Mouse (Mus musculus) C2C12 (cell line): ENCODE data around the gene Bfsp1.

ENCODE experiments used
- CEBPB ChIP-seq: IDR thresholded peaks from one replicate; pipeline ENCODE4 v1.6.1; 2011; ENCODE audit warnings: low read depth, mild to moderate bottlenecking, control low read depth, moderate library complexity
- CTCF ChIP-seq: IDR thresholded peaks from one replicate; pipeline ENCODE4 v1.5.1; 2011; ENCODE audit not compliant: control insufficient read depth, insufficient read depth, insufficient read length
- FOSL1 ChIP-seq: IDR thresholded peaks from one replicate; pipeline ENCODE4 v1.8.0; 2011; ENCODE audit warnings: mild to moderate bottlenecking, low read length; ENCODE audit not compliant: poor library complexity, insufficient read depth, severe bottlenecking
- MAX ChIP-seq: IDR thresholded peaks from one replicate; pipeline ENCODE4 v1.6.1; 2011; ENCODE audit warnings: mild to moderate bottlenecking, control low read depth
- MYOD1 ChIP-seq: IDR thresholded peaks from one replicate; pipeline ENCODE4 v1.6.1; 2011; ENCODE audit warnings: low read depth; ENCODE audit not compliant: control insufficient read depth, insufficient read length
- MYOG ChIP-seq: IDR thresholded peaks from one replicate; pipeline ENCODE4 v1.6.1; 2011; ENCODE audit not compliant: control insufficient read depth, insufficient read length; ENCODE audit errors: extremely low read depth
- USF1 ChIP-seq: IDR thresholded peaks from one replicate; pipeline ENCODE4 v1.6.1; 2011; ENCODE audit warnings: low read depth, mild to moderate bottlenecking, control low read depth, moderate library complexity

DNA sequence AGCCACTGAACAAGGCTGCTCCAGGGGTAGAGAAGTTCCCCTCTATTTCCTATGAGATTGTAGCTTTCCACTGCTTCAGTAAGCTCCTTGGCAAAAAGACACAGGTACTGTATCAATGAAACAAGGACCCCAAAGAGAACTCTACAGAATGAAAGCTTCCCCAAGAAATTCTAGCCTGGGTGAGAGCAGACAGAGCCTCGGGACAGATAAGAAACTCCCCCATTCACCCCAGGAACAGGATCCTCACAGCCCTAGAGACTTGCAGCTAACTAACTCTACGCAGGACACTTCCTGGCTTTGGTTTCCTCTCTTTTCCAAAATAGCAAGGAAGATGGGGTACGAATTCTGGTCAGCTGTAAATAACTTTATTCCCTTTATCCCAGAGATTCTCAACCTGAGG lies 15.7 kb downstream of the Bfsp1 start:
- TF ChIP-seq CTCF = no peak
- TF ChIP-seq MYOD1 = no peak
- no peak for TF ChIP-seq USF1
- no peak for TF ChIP-seq MAX
- no peak for TF ChIP-seq CEBPB
- TF ChIP-seq MYOG = no peak
- TF ChIP-seq FOSL1 = no peak
